Mouse (Mus musculus): ENCODE data around the gene Chuk. TPM values are rescaled to one million over a fixed set of nuclear protein-coding genes. Genes with fewer than 3 reads are reported as not detected.

Gene Chuk
- total and polyA plus RNA-seq, 3 experiments, result 10.5 to 78.2 (median 48.7) TPM

DNA sequence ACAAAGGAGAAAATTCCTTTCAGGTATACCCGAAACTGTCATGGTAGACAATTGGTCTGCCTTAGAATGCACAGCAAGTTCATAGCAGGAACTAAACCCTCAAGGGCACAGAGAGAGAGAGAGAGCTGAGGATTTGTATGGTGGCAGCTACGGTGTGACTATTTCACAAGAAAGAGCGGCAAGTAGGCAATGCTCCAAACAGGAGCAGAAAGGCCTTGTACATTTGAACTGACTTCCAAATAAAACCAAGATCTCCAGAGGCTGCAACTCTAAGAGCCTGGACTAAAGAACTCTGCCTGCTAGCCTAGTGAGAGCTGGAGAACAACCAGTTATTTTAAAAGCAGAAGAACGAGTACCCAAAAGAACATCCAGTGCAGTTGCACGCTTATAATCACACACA is 65.2 kb downstream of the Chuk start:
- DNase-seq, result no peak

DNA sequence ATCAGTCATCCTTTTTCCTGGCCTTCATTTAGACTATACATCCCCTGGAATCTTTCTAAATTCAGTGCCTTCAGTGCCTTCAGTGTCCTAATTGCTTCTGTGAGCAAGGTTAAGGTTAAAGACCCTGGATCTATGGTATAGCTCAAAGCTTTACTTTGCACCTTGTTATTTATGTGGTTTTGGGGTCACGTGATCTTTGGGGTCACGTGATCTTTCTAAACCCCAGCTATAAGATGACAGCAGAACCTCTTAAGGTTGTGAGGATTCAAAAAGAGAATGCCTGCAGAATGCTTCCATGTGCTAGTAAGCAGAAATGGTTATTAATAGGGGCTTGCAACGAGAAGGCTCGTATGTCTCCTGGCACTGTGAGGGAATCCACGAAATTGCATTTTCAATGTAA is 73.9 kb downstream of the Chuk start:
- DNase-seq, result no peak

DNA sequence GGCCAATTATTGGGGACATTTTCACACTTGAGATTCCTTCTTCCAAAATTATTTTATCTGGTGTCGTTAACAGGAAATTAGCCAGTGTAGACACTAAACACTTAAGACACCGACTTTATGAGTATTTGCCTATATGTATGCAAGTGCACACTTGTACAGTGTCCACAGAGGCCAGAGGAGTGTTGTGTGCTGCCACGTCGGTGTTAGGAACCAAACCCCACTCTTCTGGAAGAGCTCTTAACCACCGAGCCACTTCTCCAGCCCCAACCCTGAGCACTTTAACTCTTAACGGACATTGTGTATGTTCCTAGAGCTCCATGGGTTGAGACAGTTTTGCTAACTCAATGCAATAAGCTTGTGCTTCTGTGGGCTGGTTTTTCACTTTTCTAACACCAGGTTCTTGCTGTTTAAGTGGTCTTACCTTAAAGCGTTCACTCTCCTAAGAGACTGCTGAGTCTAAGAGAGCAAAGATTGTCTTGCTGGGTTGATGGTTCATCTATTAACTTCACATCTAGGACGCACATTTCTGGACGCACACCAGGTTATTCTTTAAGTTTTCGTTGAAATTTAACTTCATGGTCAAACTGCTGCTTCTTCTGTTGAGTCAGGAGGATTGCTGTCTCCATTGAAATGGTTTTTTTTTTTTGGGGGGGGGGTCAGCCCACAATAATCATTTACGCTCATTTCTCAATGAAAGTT is 75.1 kb downstream of the Chuk start:
- DNase-seq, result no peak

DNA sequence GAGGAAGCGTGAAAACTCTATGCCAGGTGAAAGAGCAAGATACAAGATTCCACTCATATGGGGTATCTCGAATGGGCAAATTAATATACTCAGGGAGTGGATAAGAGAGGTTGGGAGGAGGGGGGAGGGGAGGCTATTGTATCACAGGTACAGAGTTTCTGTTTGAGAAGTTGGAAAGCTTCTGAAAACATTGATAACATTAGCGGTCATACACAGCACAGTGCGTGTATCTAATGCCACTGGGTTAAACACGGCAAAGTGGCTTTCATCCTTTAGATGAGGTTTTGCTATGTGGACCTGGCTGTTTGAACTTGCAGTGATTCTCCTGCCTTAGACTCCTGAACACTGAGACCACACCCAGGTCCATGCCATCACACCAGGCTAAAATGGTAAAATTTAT is 77.3 kb downstream of the Chuk start:
- DNase-seq, result no peak

DNA sequence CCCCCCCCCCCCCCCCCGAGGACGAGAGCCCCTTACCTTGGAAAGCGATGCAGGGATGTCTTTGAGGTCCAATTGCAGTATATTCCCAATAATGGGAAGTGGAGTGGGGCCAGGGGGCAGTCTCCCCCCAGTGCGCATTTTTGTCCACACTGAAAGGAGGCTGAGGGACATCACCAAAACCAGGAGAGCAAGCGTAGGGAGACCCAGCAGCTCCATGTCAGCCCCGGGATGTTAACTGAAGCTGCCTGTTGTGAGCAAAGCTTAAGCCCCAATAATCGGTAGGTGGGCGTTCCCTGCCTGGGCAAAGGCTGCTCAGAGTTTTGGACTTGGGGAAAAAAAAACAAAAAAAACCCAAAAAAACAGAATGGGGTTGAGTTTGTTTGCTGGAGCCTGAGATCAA is 78.3 kb downstream of the Chuk start, which contains the start of gene Cyp2c23:
TSS of gene Cyp2c23 (minus strand) at position 237 of the 400 bp plus-strand sequence.
- DNase-seq, result no peak

DNA sequence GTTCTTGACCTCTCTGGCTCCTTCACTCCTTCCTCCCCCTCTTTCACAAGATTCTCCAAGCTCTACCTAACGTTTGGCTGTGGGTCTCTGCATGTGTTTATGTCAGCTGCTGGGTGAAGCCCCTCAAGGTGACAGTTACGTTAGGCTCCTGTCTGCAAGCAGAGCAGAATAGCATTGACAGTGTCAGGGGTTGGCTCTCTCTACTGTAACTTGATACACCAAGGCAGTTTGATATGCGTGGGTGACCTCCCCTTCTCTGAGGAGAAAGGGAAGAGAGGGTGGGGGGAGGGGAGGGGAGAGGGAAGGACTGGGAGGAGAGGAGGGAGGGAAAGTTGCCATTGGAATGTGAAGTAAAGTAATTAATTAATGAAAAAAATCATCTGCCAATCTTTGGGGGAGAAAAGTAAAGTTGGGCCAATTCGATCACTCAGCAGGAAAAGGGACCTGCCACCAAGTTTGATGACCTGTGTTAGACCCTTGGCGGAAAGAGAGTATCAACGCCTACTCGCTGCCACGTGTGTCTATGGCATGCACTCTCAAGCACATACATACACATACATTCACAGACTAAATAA is 80.2 kb downstream of the Chuk start:
- DNase-seq, result no peak

DNA sequence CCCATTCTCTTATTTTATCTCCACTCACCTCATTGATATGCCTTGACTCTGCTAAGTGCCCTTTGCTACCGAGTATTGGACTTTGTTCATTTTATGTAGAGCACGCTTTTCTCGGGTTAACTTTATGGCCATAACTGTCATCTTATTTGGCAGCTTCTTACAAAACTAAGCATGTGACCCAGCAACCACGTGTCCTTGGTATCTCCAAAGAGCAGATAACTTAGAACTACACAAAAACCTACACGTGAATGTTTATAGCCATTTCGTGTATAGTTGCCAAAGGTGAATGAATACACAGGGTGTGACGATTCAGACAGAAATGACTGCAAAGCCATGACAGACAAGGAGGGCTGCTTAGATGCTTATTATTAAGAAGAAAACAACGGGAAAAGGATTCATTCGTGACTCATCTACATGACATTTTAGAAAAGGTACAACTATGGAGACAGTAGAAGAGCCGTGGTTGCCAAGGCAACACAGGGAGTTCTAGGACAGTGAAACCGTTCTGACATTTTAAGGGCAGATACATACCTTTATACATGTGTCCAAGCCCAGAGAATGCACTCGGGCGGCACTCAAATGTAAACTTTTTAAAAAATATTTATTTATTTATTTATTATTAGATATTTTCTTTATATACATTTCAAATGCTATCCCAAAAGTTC is 82.2 kb downstream of the Chuk start:
- peak; percentile 65 for DNase-seq

Other genes starting within 250 kb of the Chuk start
- 10 to 100 TPM; 13.3 to 13.9 TPM for gene Dnmbp, start 167.3 kb downstream of the Chuk start, total RNA-seq (2021)
- 10.8 and 11.3 TPM in 2 replicates for gene Dnmbp, start 167.3 kb downstream of the Chuk start, polyA plus RNA-seq (2012; rRNA removed)
- gene Cpn1, start 120.9 kb downstream of the Chuk start, total RNA-seq (2021), result under 1 TPM; 0.14 to 0.66 TPM
- gene Cpn1, start 120.9 kb downstream of the Chuk start, polyA plus RNA-seq (2012; rRNA removed), result not detected in 2 replicates
- 1 to 10 TPM in 1 of 2 experiments, under 1 TPM in 1; 0.62 to 1.7 TPM for gene Cyp2c23, start 78.3 kb downstream of the Chuk start, total RNA-seq (2021)
- gene Cyp2c23, start 78.3 kb downstream of the Chuk start, polyA plus RNA-seq (2012; rRNA removed), result 0.19 and 0.35 TPM in 2 replicates
- 10 to 100 TPM; 17.7 to 25.2 TPM for gene Erlin1, start 37.7 kb downstream of the Chuk start, total RNA-seq (2021)
- gene Erlin1, start 37.7 kb downstream of the Chuk start, polyA plus RNA-seq (2012; rRNA removed), result 2.0 and 2.2 TPM in 2 replicates
- gene Cwf19l1, start 28.4 kb upstream of the Chuk start, total RNA-seq (2021), result 10 to 100 TPM; 16.5 to 25.4 TPM
- 3.3 and 6.2 TPM in 2 replicates for gene Cwf19l1, start 28.4 kb upstream of the Chuk start, polyA plus RNA-seq (2012; rRNA removed)
- 10 to 100 TPM; 21.1 to 23.9 TPM for gene Bloc1s2, start 39.0 kb upstream of the Chuk start, total RNA-seq (2021)
- 6.5 and 12.9 TPM in 2 replicates for gene Bloc1s2, start 39.0 kb upstream of the Chuk start, polyA plus RNA-seq (2012; rRNA removed)
- not detected for gene Pkd2l1, start 85.0 kb upstream of the Chuk start, total RNA-seq (2021)
- 0.02 TPM in 1 of 2 replicates, not detected in the other for gene Pkd2l1, start 85.0 kb upstream of the Chuk start, polyA plus RNA-seq (2012; rRNA removed)
- gene Scd3, start 95.8 kb upstream of the Chuk start, total RNA-seq (2021), result under 1 TPM in 1 of 2 experiments, not detected in 1; 0.09 TPM
- gene Scd3, start 95.8 kb upstream of the Chuk start, polyA plus RNA-seq (2012; rRNA removed), result 0.10 TPM in 1 of 2 replicates, not detected in the other
- 1,000 to 10,000 TPM in 1 of 2 experiments, 100 to 1,000 TPM in 1; 845 to 1,065 TPM for gene Scd2, start 186.2 kb upstream of the Chuk start, total RNA-seq (2021)
- 432 and 748 TPM in 2 replicates for gene Scd2, start 186.2 kb upstream of the Chuk start, polyA plus RNA-seq (2012; rRNA removed)
- 1 to 10 TPM; 5.4 to 9.3 TPM for gene Scd4, start 225.6 kb upstream of the Chuk start, total RNA-seq (2021)
- gene Scd4, start 225.6 kb upstream of the Chuk start, polyA plus RNA-seq (2012; rRNA removed), result 0.19 and 0.29 TPM in 2 replicates

Measured in adrenal gland, adult 2 months (tissue).